Mouse (Mus musculus): ENCODE measurements at regions not wholly inside any gene's neighbourhood (a gene's known extent, or its start where the extent isn't known, plus 50 kb on each side); places are given as distances from the start of the nearest gene placed in this dataset.

- DNase-seq (ENCODE audit: low read depth): no peak
These were observed 72.1 kb downstream of the Cdc42ep3 start for GRCm38 (mm10) chr17:79282771-79283170.

- DNase-seq (ENCODE audit: low read depth): no peak
These were observed 81.3 kb downstream of the Cdc42ep3 start for GRCm38 (mm10) chr17:79273551-79273950.

GRCm38 (mm10) chr17:79259691-79260090 is 95.2 kb downstream of the Cdc42ep3 start:
- no peak for DNase-seq (ENCODE audit: low read depth)

GRCm38 (mm10) chr17:79246962-79247902 is 107.7 kb downstream of the Cdc42ep3 start:
- no peak for DNase-seq (ENCODE audit: low read depth)

- DNase-seq (ENCODE audit: low read depth): no peak
These were observed 110.8 kb downstream of the Cdc42ep3 start for GRCm38 (mm10) chr17:79244121-79244520.

- no peak for DNase-seq (ENCODE audit: low read depth)
These were observed 111.5 kb downstream of the Cdc42ep3 start for GRCm38 (mm10) chr17:79243426-79243825.

- no peak for DNase-seq (ENCODE audit: low read depth)
These were observed 113.4 kb downstream of the Cdc42ep3 start for GRCm38 (mm10) chr17:79241489-79241888.

GRCm38 (mm10) chr17:79236244-79236781 is 118.6 kb downstream of the Cdc42ep3 start:
- DNase-seq (ENCODE audit: low read depth): no peak

GRCm38 (mm10) chr17:79230653-79231489 is 124.0 kb downstream of the Cdc42ep3 start:
- no peak for DNase-seq (ENCODE audit: low read depth)

- DNase-seq (ENCODE audit: low read depth): peak; percentile 48
These were observed 148.3 kb downstream of the Cdc42ep3 start for GRCm38 (mm10) chr17:79206563-79206962.

- DNase-seq (ENCODE audit: low read depth): no peak
These were observed 148.8 kb downstream of the Cdc42ep3 start for GRCm38 (mm10) chr17:79206111-79206510.

GRCm38 (mm10) chr17:79199814-79200491 is 148.2 kb downstream of the Qpct start:
- DNase-seq (ENCODE audit: low read depth): no peak

- no peak for DNase-seq (ENCODE audit: low read depth)
These were observed 140.2 kb downstream of the Qpct start for GRCm38 (mm10) chr17:79191871-79192373.

GRCm38 (mm10) chr17:79188282-79188681 is 136.6 kb downstream of the Qpct start:
- no peak for DNase-seq (ENCODE audit: low read depth)

- no peak for DNase-seq (ENCODE audit: low read depth)
These were observed 128.8 kb downstream of the Qpct start for GRCm38 (mm10) chr17:79180277-79181130.

- no peak for DNase-seq (ENCODE audit: low read depth)
These were observed 125.6 kb downstream of the Qpct start for GRCm38 (mm10) chr17:79177259-79177658.

GRCm38 (mm10) chr17:79176356-79176755 is 124.7 kb downstream of the Qpct start:
- no peak for DNase-seq (ENCODE audit: low read depth)

GRCm38 (mm10) chr17:79175381-79175780 is 123.7 kb downstream of the Qpct start:
- DNase-seq (ENCODE audit: low read depth): no peak

GRCm38 (mm10) chr17:79172328-79172727 is 120.6 kb downstream of the Qpct start:
- DNase-seq (ENCODE audit: low read depth): no peak

GRCm38 (mm10) chr17:79170690-79171089 is 119.0 kb downstream of the Qpct start:
- DNase-seq (ENCODE audit: low read depth): no peak

GRCm38 (mm10) chr17:79167198-79167597 is 115.5 kb downstream of the Qpct start:
- no peak for DNase-seq (ENCODE audit: low read depth)

All from induced T-regulatory cell, adult 2 months (primary cell).